In genomic region chr4:150786651-150787050, GRCm38 (mm10) we compare ENCODE assay signal across 16 mouse cellular contexts.
DNase-seq lines count a peak whose midpoint lies in the region; ATAC-seq lines count a peak whose summit lies in the region.
"Had no signal": no experiment of that assay in that cellular context is flagged by ENCODE, and none has a peak within 500 bp of the region (broad histone marks: within the 10 kb centered on the region; RNA-seq: fewer than 3 reads in every experiment).

No protein-coding gene starts in this region.

- H3K36me3 ChIP-seq in hindbrain, embryonic 12.5 days: no peaks in the 10 kb centered on the region
- H3K36me3 ChIP-seq in hindbrain, embryonic 13.5 days: no peaks in the 10 kb centered on the region
- no peaks in the 10 kb centered on the region for H3K36me3 ChIP-seq in liver, embryonic 12.5 days
- H3K36me3 ChIP-seq: midbrain, embryonic 10.5 days had no signal

- H3K4me1 ChIP-seq in hindbrain, embryonic 12.5 days: peaks cover 9% of the 10 kb centered on the region
- no peaks in the 10 kb centered on the region for H3K4me1 ChIP-seq in hindbrain, embryonic 13.5 days (replicated peaks)
- peaks cover 10% of the 10 kb centered on the region; the same call in 1 of the 2 replicates for H3K4me1 ChIP-seq in liver, embryonic 12.5 days

- H3K27me3 ChIP-seq in hindbrain, embryonic 12.5 days: no peaks in the 10 kb centered on the region
- H3K27me3 ChIP-seq in hindbrain, embryonic 13.5 days: no peaks in the 10 kb centered on the region
- no peaks in the 10 kb centered on the region for H3K27me3 ChIP-seq in liver, embryonic 12.5 days (replicated peaks)

- no peak for ATAC-seq in hindbrain, embryonic 12.5 days (ENCODE audit: low FRiP score)
- ATAC-seq in hindbrain, embryonic 13.5 days (ENCODE audit: low FRiP score): no peak
- 0 out of 2 replicates have a peak, but pooled peaks have one; percentile 42 for ATAC-seq in liver, embryonic 12.5 days
- ATAC-seq: CD4-positive, CD25-positive, alpha-beta regulatory T cell, adult 4 months had no signal

- no peak overlapping the region for H3K4me2 ChIP-seq in hindbrain, embryonic 12.5 days (replicated peaks)
- H3K4me2 ChIP-seq in hindbrain, embryonic 13.5 days: no peak overlapping the region
- H3K4me2 ChIP-seq in liver, embryonic 12.5 days: no peak overlapping the region

- no peaks in the 10 kb centered on the region for H3K9me3 ChIP-seq in hindbrain, embryonic 12.5 days (replicated peaks)
- no peaks in the 10 kb centered on the region for H3K9me3 ChIP-seq in hindbrain, embryonic 13.5 days
- H3K9me3 ChIP-seq in liver, embryonic 12.5 days (replicated peaks): no peaks in the 10 kb centered on the region
- H3K9me3 ChIP-seq: midbrain, embryonic 10.5 days had no signal

- no peak overlapping the region for H3K9ac ChIP-seq in hindbrain, embryonic 12.5 days
- H3K9ac ChIP-seq in hindbrain, embryonic 13.5 days: no peak overlapping the region
- no peak overlapping the region for H3K9ac ChIP-seq in liver, embryonic 12.5 days

- 0 out of 2 replicates have a peak overlapping the region, but pooled peaks have one; percentile 12 for H3K27ac ChIP-seq in hindbrain, embryonic 12.5 days
- H3K27ac ChIP-seq in hindbrain, embryonic 13.5 days: no peak overlapping the region
- H3K27ac ChIP-seq in liver, embryonic 12.5 days: peak overlapping the region; percentile 50
- H3K27ac ChIP-seq: midbrain, embryonic 10.5 days had no signal

- DNase-seq in 416B (ENCODE audit: low read depth): peak; percentile 15
- DNase-seq in R1 (ENCODE audit: low read depth, low spot score): peak; percentile 44
- DNase-seq in layer of hippocampus, postnatal 10 days (ENCODE audit: low spot score in 2 of 2): no peak
- no peak for DNase-seq in layer of hippocampus, adult 9-11 months
- no peak for DNase-seq in cerebellum, postnatal 25 days
- DNase-seq: adrenal gland, postnatal 10 days; heart, adult 18-20 months; heart, postnatal 4 days; kidney, adult 18-20 months; right cerebral cortex, postnatal 4 days; thymus, postnatal 25 days had no signal

- no peak overlapping the region for H3K4me3 ChIP-seq in hindbrain, embryonic 12.5 days
- H3K4me3 ChIP-seq in hindbrain, embryonic 13.5 days: no peak overlapping the region
- H3K4me3 ChIP-seq in liver, embryonic 12.5 days: no peak overlapping the region
- H3K4me3 ChIP-seq: midbrain, embryonic 10.5 days had no signal

- 77% methylated on average over 3 of the region's 3 CpGs for WGBS in hindbrain, embryonic 12.5 days
- 81% methylated on average over 3 of the region's 3 CpGs for WGBS in hindbrain, embryonic 13.5 days
- 61% methylated on average over 3 of the region's 3 CpGs for WGBS in liver, embryonic 12.5 days (ENCODE audit: insufficient replicate concordance)

Comparison
In these comparisons a context has a peak if more than half of its experiments do, and no peak if none do; other contexts are left out.
1. DNase-seq: peak in 416B (single experiment) and R1 (single experiment); none in layer of hippocampus, postnatal 10 days (0 of 2), layer of hippocampus, adult 9-11 months (single experiment) and cerebellum, postnatal 25 days (0 of 2).